Mouse (Mus musculus): Measurements from ENCODE around the gene Gm49380. TPM values are rescaled to one million over a fixed set of nuclear protein-coding genes. Genes with fewer than 3 reads are reported as not detected.

Gene Gm49380
- polyA plus RNA-seq, 1 experiment from 2014 or later, result 0.11 TPM

- Histone ChIP-seq H3K4me1 (ENCODE audit: control insufficient read depth, insufficient read depth, low read length) (peaks cover 23% of the 10 kb centered on the region), H3K9ac (ENCODE audit: low read length) (peak overlapping the region; percentile 65), H3K36me3 (ENCODE audit: control insufficient read depth, insufficient read depth, low read length) (0 out of 2 replicates have a peak, but pooled peaks cover 9% of the 10 kb centered on the region), H3K9me3 (replicated peaks; ENCODE audit: control insufficient read depth, low read length) (no peaks in the 10 kb centered on the region), H3K4me2 (ENCODE audit: low read length) (peak overlapping the region; percentile 88), H3K4me3 (ENCODE audit: low read depth, low read length) (peak overlapping the region; percentile 45), H3K27me3 (replicated peaks; ENCODE audit: control insufficient read depth, insufficient read depth, low read length) (peaks cover 14% of the 10 kb centered on the region; the same call in 1 of the 2 replicates), H3K27ac (ENCODE audit: low read depth, low read length) (0 out of 2 replicates have a peak overlapping the region, but pooled peaks have one; percentile 36)
- WGBS, result 47% methylated on average over 7 of the region's 7 CpGs
- DNase-seq (ENCODE audit: low spot score) (peak; percentile 34), ATAC-seq (0 out of 2 replicates have a peak, but pooled peaks have one; percentile 16)
Measured at GRCm38 (mm10) chr9:44135731-44136411, 22.6 kb upstream of the Gm49380 start.

DNA sequence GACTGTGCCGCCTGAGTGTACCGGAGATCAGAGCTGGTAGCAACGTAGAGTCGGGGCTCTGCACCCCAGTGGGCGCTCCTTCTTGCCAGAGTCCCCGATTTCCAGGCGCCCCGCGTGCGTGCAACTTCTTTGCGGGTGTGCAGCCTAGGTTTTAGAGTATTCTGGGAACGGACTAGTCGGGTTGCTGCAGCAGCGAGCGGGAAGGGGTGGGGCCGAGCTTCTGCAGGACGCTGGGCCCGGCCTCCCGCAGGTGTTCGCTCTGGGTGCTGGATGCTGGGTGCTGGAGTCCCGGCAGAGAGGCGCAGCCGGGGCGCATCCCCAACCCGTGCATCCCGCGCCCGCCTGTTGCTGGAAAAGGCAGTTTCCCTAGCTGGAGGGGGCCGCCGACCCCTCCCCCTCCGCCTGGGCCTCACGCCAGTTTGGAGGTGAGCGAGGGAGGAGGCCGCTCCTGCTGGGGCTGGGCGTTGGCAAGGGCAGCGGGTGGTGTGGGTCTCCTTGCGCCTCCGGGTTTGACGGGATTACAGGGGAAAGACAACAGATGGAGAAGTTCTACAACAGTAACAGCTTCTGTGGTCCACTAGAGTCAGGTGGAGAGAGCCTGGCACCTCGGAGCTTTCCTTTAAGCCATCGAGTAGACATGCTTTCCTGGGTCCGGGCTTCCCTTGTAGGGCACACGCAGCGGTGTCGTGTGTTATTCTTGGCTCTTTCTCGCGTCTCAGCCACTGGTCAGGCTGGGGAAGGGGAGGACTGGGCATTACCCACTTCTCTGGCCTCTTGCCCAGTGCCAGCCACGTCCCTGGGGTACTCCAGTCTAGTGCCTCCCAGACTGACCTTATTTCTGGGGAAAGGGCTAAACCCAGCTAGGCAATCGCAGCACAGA is 21.8 kb upstream of the Gm49380 start:
- Histone ChIP-seq H3K4me3 (ENCODE audit: low read depth, low read length) (peak overlapping the region; percentile 45), H3K27me3 (replicated peaks; ENCODE audit: control insufficient read depth, insufficient read depth, low read length) (peaks cover 14% of the 10 kb centered on the region; the same call in 1 of the 2 replicates), H3K4me1 (ENCODE audit: control insufficient read depth, insufficient read depth, low read length) (peaks cover 31% of the 10 kb centered on the region), H3K4me2 (ENCODE audit: low read length) (peak overlapping the region; percentile 88), H3K9me3 (replicated peaks; ENCODE audit: control insufficient read depth, low read length) (no peaks in the 10 kb centered on the region), H3K9ac (ENCODE audit: low read length) (peak overlapping the region; percentile 65), H3K27ac (ENCODE audit: low read depth, low read length) (peak overlapping the region; percentile 36; the same call in 1 of the 2 replicates), H3K36me3 (ENCODE audit: control insufficient read depth, insufficient read depth, low read length) (0 out of 2 replicates have a peak, but pooled peaks cover 6% of the 10 kb centered on the region)
- 2% methylated on average over 49 of the region's 49 CpGs for WGBS
- ATAC-seq (peak; percentile 45), DNase-seq (ENCODE audit: low spot score) (peak; percentile 69)

DNA sequence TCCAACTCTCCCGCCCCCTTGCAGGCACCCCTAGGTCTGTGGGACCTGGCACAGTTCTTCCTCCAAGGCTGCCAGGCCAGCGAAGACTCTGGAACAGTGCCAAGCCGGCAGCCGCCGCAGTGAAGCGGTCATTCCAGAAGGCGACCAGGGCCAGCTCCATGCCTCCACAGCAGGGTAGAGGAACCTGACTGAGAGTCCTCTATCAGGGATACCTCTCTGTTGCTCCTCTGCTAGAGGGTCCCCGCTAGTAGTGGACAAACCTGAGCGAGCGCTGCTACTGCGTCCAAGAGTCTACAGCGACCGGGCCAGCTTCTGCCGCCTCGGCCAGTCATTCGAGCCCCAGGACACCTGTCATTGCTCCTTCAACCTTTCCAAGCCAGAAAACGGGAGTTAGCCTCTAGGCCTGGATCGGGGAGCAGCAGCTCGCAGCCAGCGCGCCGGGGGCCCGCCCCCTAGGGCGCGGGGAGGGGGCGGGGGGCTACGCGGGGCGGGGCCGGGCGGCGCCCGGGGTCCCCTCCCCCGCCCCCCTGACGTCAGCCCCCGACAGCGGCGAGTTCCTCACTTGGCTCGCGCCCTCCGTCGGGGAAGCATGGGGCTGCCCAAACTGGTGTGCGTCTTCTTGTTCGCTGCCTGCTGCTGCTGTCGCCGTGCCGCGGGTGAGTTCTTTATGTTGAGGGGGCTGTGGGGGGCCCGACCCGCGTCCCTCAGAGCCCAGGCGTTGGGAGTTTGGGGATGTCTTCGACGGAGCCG is 21.0 kb upstream of the Gm49380 start, which contains the start of gene Mcam:
Gene Mcam, plus strand, starts transcription at position 369 of the 750 bp plus-strand sequence.
- peak within 1 kb of the TSS; percentile 88 for H3K4me2 ChIP-seq (ENCODE audit: low read length)
- WGBS, result under 1% methylated on average over 40 of the region's 55 CpGs
- peak within 1 kb of the TSS; percentile 45 for H3K4me3 ChIP-seq (ENCODE audit: low read depth, low read length)
- peak within 1 kb of the TSS; percentile 60; the same call in 1 of the 2 replicates for H3K27ac ChIP-seq (ENCODE audit: low read depth, low read length)
- H3K9ac ChIP-seq (ENCODE audit: low read length), result peak within 1 kb of the TSS; percentile 65
- H3K4me1 ChIP-seq (ENCODE audit: control insufficient read depth, insufficient read depth, low read length), result peaks cover 34% of the 10 kb centered on the region
- ATAC-seq, result peak; percentile 56
- H3K27me3 ChIP-seq (replicated peaks; ENCODE audit: control insufficient read depth, insufficient read depth, low read length), result peaks cover 14% of the 10 kb centered on the region; the same call in 1 of the 2 replicates
- 0 out of 2 replicates have a peak, but pooled peaks cover under 1% of the 10 kb centered on the region for H3K36me3 ChIP-seq (ENCODE audit: control insufficient read depth, insufficient read depth, low read length)
- DNase-seq (ENCODE audit: low spot score), result peak; percentile 70
- no peaks in the 10 kb centered on the region for H3K9me3 ChIP-seq (replicated peaks; ENCODE audit: control insufficient read depth, low read length)

GRCm38 (mm10) chr9:44133287-44133686 is 20.0 kb upstream of the Gm49380 start:
- Histone ChIP-seq H3K27me3 (replicated peaks; ENCODE audit: control insufficient read depth, insufficient read depth, low read length) (peaks cover 14% of the 10 kb centered on the region; the same call in 1 of the 2 replicates), H3K9me3 (replicated peaks; ENCODE audit: control insufficient read depth, low read length) (no peaks in the 10 kb centered on the region), H3K36me3 (ENCODE audit: control insufficient read depth, insufficient read depth, low read length) (no peaks in the 10 kb centered on the region), H3K9ac (ENCODE audit: low read length) (no peak overlapping the region; the same call in 1 of the 2 replicates), H3K27ac (ENCODE audit: low read depth, low read length) (no peak overlapping the region), H3K4me2 (ENCODE audit: low read length) (peak overlapping the region; percentile 88), H3K4me3 (ENCODE audit: low read depth, low read length) (no peak overlapping the region), H3K4me1 (ENCODE audit: control insufficient read depth, insufficient read depth, low read length) (peaks cover 34% of the 10 kb centered on the region)
- ATAC-seq (no peak), DNase-seq (ENCODE audit: low spot score) (no peak)
- 14% methylated on average over 2 of the region's 2 CpGs for WGBS

DNA sequence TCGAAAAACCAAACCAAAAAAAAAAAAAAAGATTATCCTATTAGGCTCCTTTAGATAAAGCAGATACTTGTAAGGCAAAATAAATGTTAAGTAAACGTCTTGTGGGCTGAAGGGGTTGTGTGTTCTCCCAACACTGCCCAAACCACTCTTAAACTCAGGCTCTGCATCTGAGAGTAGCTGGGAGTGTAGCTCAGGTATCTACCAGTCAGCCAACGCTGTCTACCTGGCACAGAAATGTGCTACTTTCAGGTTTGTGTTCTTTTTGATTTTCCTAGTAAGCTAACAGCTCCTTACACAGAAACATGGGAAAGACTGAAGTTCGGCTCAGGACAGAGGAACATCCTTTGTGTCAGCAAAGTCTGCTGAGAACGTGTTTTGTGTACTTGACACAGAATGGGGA is 18.9 kb upstream of the Gm49380 start:
- ATAC-seq (no peak), DNase-seq (ENCODE audit: low spot score) (no peak)
- no peaks in the 10 kb centered on the region for H3K36me3 ChIP-seq (ENCODE audit: control insufficient read depth, insufficient read depth, low read length)
- peaks cover 34% of the 10 kb centered on the region for H3K4me1 ChIP-seq (ENCODE audit: control insufficient read depth, insufficient read depth, low read length)
- no peak overlapping the region for H3K9ac ChIP-seq (ENCODE audit: low read length)
- H3K4me2 ChIP-seq (ENCODE audit: low read length), result no peak overlapping the region
- H3K4me3 ChIP-seq (ENCODE audit: low read depth, low read length), result no peak overlapping the region
- H3K9me3 ChIP-seq (replicated peaks; ENCODE audit: control insufficient read depth, low read length), result no peaks in the 10 kb centered on the region
- H3K27me3 ChIP-seq (replicated peaks; ENCODE audit: control insufficient read depth, insufficient read depth, low read length), result peaks cover 14% of the 10 kb centered on the region; the same call in 1 of the 2 replicates
- WGBS, result 66% methylated on average over 5 of the region's 5 CpGs
- H3K27ac ChIP-seq (ENCODE audit: low read depth, low read length), result no peak overlapping the region

DNA sequence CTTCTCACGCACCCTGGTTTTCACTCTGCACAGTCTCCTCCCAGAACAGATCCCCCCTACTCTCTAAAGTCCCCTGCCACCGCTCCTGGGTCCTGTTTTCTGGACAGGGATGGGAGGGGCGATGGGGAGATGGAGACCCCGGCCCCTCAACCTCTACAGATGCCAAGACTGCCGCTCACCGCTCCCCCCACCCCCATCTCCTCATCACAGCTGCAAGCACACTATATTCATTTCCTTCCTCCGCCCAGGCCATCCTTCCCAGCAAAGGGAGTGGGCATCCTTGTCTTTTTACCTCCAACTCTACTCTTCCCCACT is 17.9 kb upstream of the Gm49380 start:
- H3K9ac ChIP-seq (ENCODE audit: low read length), result no peak overlapping the region
- ATAC-seq (no peak), DNase-seq (ENCODE audit: low spot score) (no peak)
- no peak overlapping the region for H3K27ac ChIP-seq (ENCODE audit: low read depth, low read length)
- H3K9me3 ChIP-seq (replicated peaks; ENCODE audit: control insufficient read depth, low read length), result no peaks in the 10 kb centered on the region
- peaks cover 14% of the 10 kb centered on the region; the same call in 1 of the 2 replicates for H3K27me3 ChIP-seq (replicated peaks; ENCODE audit: control insufficient read depth, insufficient read depth, low read length)
- WGBS, result 37% methylated on average over 7 of the region's 7 CpGs
- no peaks in the 10 kb centered on the region for H3K36me3 ChIP-seq (ENCODE audit: control insufficient read depth, insufficient read depth, low read length)
- no peak overlapping the region for H3K4me3 ChIP-seq (ENCODE audit: low read depth, low read length)
- peaks cover 36% of the 10 kb centered on the region for H3K4me1 ChIP-seq (ENCODE audit: control insufficient read depth, insufficient read depth, low read length)
- no peak overlapping the region for H3K4me2 ChIP-seq (ENCODE audit: low read length)

- Histone ChIP-seq H3K4me3 (ENCODE audit: low read depth, low read length) (no peak overlapping the region), H3K9ac (ENCODE audit: low read length) (peak overlapping the region; percentile 51; the same call in 1 of the 2 replicates), H3K4me1 (ENCODE audit: control insufficient read depth, insufficient read depth, low read length) (peaks cover 33% of the 10 kb centered on the region), H3K36me3 (ENCODE audit: control insufficient read depth, insufficient read depth, low read length) (no peaks in the 10 kb centered on the region), H3K4me2 (ENCODE audit: low read length) (peak overlapping the region; percentile 57), H3K9me3 (replicated peaks; ENCODE audit: control insufficient read depth, low read length) (no peaks in the 10 kb centered on the region), H3K27me3 (replicated peaks; ENCODE audit: control insufficient read depth, insufficient read depth, low read length) (peaks cover 11% of the 10 kb centered on the region; the same call in 1 of the 2 replicates), H3K27ac (ENCODE audit: low read depth, low read length) (peak overlapping the region; percentile 40; the same call in 1 of the 2 replicates)
- ATAC-seq (no peak), DNase-seq (ENCODE audit: low spot score) (no peak)
- 17% methylated on average over 19 of the region's 19 CpGs for WGBS
Measured at GRCm38 (mm10) chr9:44130581-44131275, 17.4 kb upstream of the Gm49380 start.

DNA sequence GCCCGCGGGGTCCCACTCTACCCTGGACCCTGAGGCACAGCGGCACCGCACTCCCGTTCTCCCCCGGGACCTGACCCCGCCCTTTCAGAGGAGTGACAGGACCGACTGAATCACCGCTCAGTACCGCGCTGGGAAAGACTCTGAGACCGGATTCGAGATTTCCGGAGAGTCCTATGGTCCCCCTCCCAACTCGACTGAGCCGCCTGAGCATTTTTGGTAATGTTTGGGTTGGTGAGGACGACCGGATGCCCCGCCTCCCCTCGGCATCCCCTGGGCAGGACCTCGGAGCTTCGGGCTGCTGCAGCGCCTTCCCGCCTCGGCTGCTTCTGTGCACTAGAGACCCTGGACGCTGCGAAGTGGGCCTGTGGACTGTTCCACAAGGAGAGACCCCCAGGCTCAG is 16.7 kb upstream of the Gm49380 start:
- DNase-seq (ENCODE audit: low spot score), result peak; percentile 58
- peak; percentile 15; the same call in 1 of the 2 replicates for ATAC-seq
- Histone ChIP-seq H3K9me3 (replicated peaks; ENCODE audit: control insufficient read depth, low read length) (no peaks in the 10 kb centered on the region), H3K4me2 (ENCODE audit: low read length) (peak overlapping the region; percentile 57), H3K9ac (ENCODE audit: low read length) (peak overlapping the region; percentile 51), H3K4me1 (ENCODE audit: control insufficient read depth, insufficient read depth, low read length) (peaks cover 28% of the 10 kb centered on the region), H3K27ac (ENCODE audit: low read depth, low read length) (peak overlapping the region; percentile 40; the same call in 1 of the 2 replicates), H3K36me3 (ENCODE audit: control insufficient read depth, insufficient read depth, low read length) (no peaks in the 10 kb centered on the region), H3K27me3 (replicated peaks; ENCODE audit: control insufficient read depth, insufficient read depth, low read length) (0 out of 2 replicates have a peak, but pooled peaks cover 4% of the 10 kb centered on the region), H3K4me3 (ENCODE audit: low read depth, low read length) (peak overlapping the region; percentile 18)
- under 1% methylated on average over 27 of the region's 27 CpGs for WGBS
